ENCODE assay signal across 9 mouse cellular contexts in the genomic region with DNA sequence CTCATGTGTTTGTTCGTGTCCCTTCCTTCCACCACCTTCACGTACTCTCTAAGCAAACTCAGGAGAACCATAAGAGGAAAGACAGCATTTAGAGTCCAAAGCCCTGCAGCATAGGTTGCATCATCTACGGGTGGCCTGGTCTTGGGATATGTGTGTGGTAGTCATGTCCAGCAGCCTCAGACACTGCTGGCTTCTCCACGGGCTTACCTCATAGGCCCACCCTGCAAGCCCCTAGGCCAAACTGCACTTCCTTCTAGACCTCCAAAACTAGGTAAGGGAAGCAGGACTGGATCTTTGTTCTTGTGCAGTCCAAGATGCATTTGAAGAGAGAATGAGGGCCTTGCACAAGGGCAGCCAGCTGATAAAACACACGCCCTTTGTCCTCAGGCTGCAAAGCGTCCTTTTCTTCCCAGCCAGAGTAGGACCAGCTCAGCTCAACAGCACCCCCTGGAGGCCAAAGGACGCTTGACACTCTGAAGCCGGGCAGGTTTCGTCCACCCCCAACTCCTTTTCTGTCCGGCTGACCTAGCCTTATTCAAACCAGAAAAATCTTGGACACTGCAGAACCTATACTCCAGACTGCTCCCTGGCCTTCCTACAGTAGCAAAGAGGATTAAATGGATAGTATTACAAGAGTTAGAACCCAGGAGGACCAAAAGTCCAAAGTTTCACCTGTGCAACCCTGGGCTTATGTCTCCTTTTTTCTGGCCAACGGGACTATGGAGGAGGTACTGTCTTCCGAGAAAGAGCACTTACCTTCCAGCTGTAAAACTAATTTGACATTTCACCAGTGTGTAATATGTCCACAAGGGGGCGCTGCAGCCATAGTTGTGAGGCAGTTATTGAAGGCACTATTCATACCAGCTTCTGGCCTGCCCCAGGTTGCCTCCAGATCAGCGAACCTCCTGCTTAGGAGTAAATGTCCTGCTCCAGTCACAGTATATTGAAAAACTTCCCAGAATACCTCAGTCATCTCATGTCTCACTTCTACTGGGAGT. TPM values are rescaled to one million over a fixed set of nuclear protein-coding genes. Genes with fewer than 3 reads are reported as not detected.
DNase-seq lines count a peak whose midpoint lies in the region; ATAC-seq and TF ChIP-seq lines count a peak whose summit lies in the region.
"Had no signal": no experiment of that assay in that cellular context is flagged by ENCODE, and none has a peak within 500 bp of the region (broad histone marks: within the 10 kb centered on the region; RNA-seq: fewer than 3 reads in every experiment).

No protein-coding gene starts in this region.

- 32% methylated on average over 14 of the region's 14 CpGs for WGBS in forebrain, postnatal 0 days
- 21% methylated on average over 14 of the region's 14 CpGs for WGBS in lung, postnatal 0 days

- DNase-seq in ES-CJ7 (ENCODE audit: low read depth, low spot score) = peak; percentile 74
- DNase-seq in brain, embryonic 14.5 days (ENCODE audit: low read depth) = peak; percentile 75
- DNase-seq in forebrain, postnatal 0 days = peak; percentile 67
- peak; percentile 61 to 79 for DNase-seq in heart, postnatal 36 days
- DNase-seq in layer of hippocampus, adult 9-10 months (ENCODE audit: low spot score) = peak; percentile 72
- peak; percentile 88 for DNase-seq in lung, postnatal 0 days (ENCODE audit: low spot score)
- DNase-seq in retina, postnatal 7 days (ENCODE audit: low read depth, low spot score) = peak; percentile 53
- peak; percentile 88 for DNase-seq in urinary bladder, postnatal 14 days (ENCODE audit: low spot score)

- H3K36me3 ChIP-seq in forebrain, postnatal 0 days (ENCODE audit: insufficient read depth) = no peaks in the 10 kb centered on the region
- no peaks in the 10 kb centered on the region for H3K36me3 ChIP-seq in lung, postnatal 0 days (ENCODE audit: insufficient read depth, low read length)

- no peak overlapping the region for H3K9ac ChIP-seq in forebrain, postnatal 0 days
- H3K9ac ChIP-seq in lung, postnatal 0 days (replicated peaks; ENCODE audit: low read depth) = no peak overlapping the region

- intact Hi-C loops in heart, postnatal 36 days (cut with DNase I) = loop anchor here (1.0 to 5.0 kb wide), 4 partner anchors 102 to 706 kb away; no protein-coding TSS in a partner anchor

- no peak for TF ChIP-seq POLR2A in brain, embryonic 14.5 days (IDR thresholded peaks at IDR 0.05; ENCODE audit: borderline replicate concordance, extremely low read depth, insufficient read depth, insufficient read length, poor library complexity, severe bottlenecking)

- no peak for TF ChIP-seq EP300 in lung, postnatal 0 days (IDR thresholded peaks at IDR 0.05)

- H3K27me3 ChIP-seq in forebrain, postnatal 0 days (ENCODE audit: insufficient read depth, low read length) = no peaks in the 10 kb centered on the region
- H3K27me3 ChIP-seq in lung, postnatal 0 days (replicated peaks; ENCODE audit: insufficient read depth, low read length) = no peaks in the 10 kb centered on the region

- no peaks in the 10 kb centered on the region for H3K9me3 ChIP-seq in forebrain, postnatal 0 days (ENCODE audit: low read length)
- no peaks in the 10 kb centered on the region for H3K9me3 ChIP-seq in lung, postnatal 0 days (ENCODE audit: low read length)

- no peaks in the 10 kb centered on the region for H3K4me1 ChIP-seq in forebrain, postnatal 0 days (ENCODE audit: insufficient read depth)
- H3K4me1 ChIP-seq in lung, postnatal 0 days (ENCODE audit: insufficient read depth, low read depth, low read length) = 0 out of 2 replicates have a peak, but pooled peaks cover 3% of the 10 kb centered on the region

- TF ChIP-seq CTCF in brain, embryonic 14.5 days (IDR thresholded peaks at IDR 0.05; ENCODE audit: borderline replicate concordance, extremely low read depth, insufficient read depth, insufficient read length) = peak; percentile 93
- peak; percentile 76 for TF ChIP-seq CTCF in forebrain, postnatal 0 days (IDR thresholded peaks at IDR 0.05; ENCODE audit: low read depth)
- peak; percentile 85 for TF ChIP-seq CTCF in lung, postnatal 0 days (IDR thresholded peaks at IDR 0.05)

- H3K4me2 ChIP-seq in forebrain, postnatal 0 days (ENCODE audit: low read depth) = no peak overlapping the region
- 0 out of 2 replicates have a peak overlapping the region, but pooled peaks have one; percentile 20 for H3K4me2 ChIP-seq in lung, postnatal 0 days (replicated peaks; ENCODE audit: low read depth, low read length)

- H3K4me3 ChIP-seq in forebrain, postnatal 0 days (ENCODE audit: low read depth, low read length) = no peak overlapping the region
- H3K4me3 ChIP-seq in lung, postnatal 0 days (ENCODE audit: low read depth, low read length) = no peak overlapping the region

- peak; percentile 51 for ATAC-seq in forebrain, postnatal 0 days
- ATAC-seq in lung, postnatal 0 days = peak; percentile 73

- no peak overlapping the region for H3K27ac ChIP-seq in forebrain, postnatal 0 days (ENCODE audit: low read depth, low read length)
- H3K27ac ChIP-seq in lung, postnatal 0 days (ENCODE audit: low read length) = peak overlapping the region; percentile 57; the same call in 1 of the 2 replicates

RNA-seq across cellular contexts. Expression of gene Krt19, which starts 20.6 kb away (rescaled TPM):
- 5.4 and 6.3 TPM in 2 replicates for polyA plus RNA-seq in brain, embryonic 14.5 days (2012; rRNA removed)
- total RNA-seq in forebrain, postnatal 0 days (2014; rRNA removed) = 5.8 and 6.5 TPM in 2 replicates
- 3.8 and 7.0 TPM in 2 replicates for polyA plus RNA-seq in forebrain, postnatal 0 days (2015; fragmentation: Nextera tagmentation; extraction: Ambion mirVana)
- total RNA-seq in heart, postnatal 36 days (2021) = 10 to 100 TPM in 1 of 2 experiments, 1 to 10 TPM in 1; 6.0 to 10.2 TPM
- polyA plus RNA-seq in lung, postnatal 0 days (2015; fragmentation: Nextera tagmentation; extraction: Ambion mirVana) = 460 and 573 TPM in 2 replicates
- total RNA-seq: hematopoietic stem cell, adult 5-6 weeks had no signal

RNA-seq across cellular contexts. Expression of gene Krt9, which starts 24.0 kb away (rescaled TPM):
- 0.05 and 0.10 TPM in 2 replicates for polyA plus RNA-seq in brain, embryonic 14.5 days (2012; rRNA removed)
- not detected in 2 replicates for total RNA-seq in forebrain, postnatal 0 days (2014; rRNA removed)
- 0.06 TPM in 1 of 2 replicates, not detected in the other for polyA plus RNA-seq in forebrain, postnatal 0 days (2015; fragmentation: Nextera tagmentation; extraction: Ambion mirVana)
- total RNA-seq in heart, postnatal 36 days (2021) = not detected
- polyA plus RNA-seq in lung, postnatal 0 days (2015; fragmentation: Nextera tagmentation; extraction: Ambion mirVana) = not detected in 2 replicates
- total RNA-seq: hematopoietic stem cell, adult 5-6 weeks had no signal

RNA-seq across cellular contexts. Expression of gene Krt15, which starts 33.3 kb away (rescaled TPM):
- 12.2 and 14.4 TPM in 2 replicates for polyA plus RNA-seq in brain, embryonic 14.5 days (2012; rRNA removed)
- total RNA-seq in forebrain, postnatal 0 days (2014; rRNA removed) = not detected in 2 replicates
- 0.17 and 0.47 TPM in 2 replicates for polyA plus RNA-seq in forebrain, postnatal 0 days (2015; fragmentation: Nextera tagmentation; extraction: Ambion mirVana)
- total RNA-seq in heart, postnatal 36 days (2021) = not detected
- 28.1 and 58.8 TPM in 2 replicates for polyA plus RNA-seq in lung, postnatal 0 days (2015; fragmentation: Nextera tagmentation; extraction: Ambion mirVana)
- total RNA-seq: hematopoietic stem cell, adult 5-6 weeks had no signal

RNA-seq across cellular contexts. Expression of gene Krt14, which starts 38.3 kb away (rescaled TPM):
- 22.8 and 36.6 TPM in 2 replicates for polyA plus RNA-seq in brain, embryonic 14.5 days (2012; rRNA removed)
- total RNA-seq in forebrain, postnatal 0 days (2014; rRNA removed) = 0.14 and 0.15 TPM in 2 replicates
- polyA plus RNA-seq in forebrain, postnatal 0 days (2015; fragmentation: Nextera tagmentation; extraction: Ambion mirVana) = 0.63 and 0.88 TPM in 2 replicates
- under 1 TPM; 0.19 to 0.61 TPM for total RNA-seq in heart, postnatal 36 days (2021)
- 1.7 and 2.3 TPM in 2 replicates for polyA plus RNA-seq in lung, postnatal 0 days (2015; fragmentation: Nextera tagmentation; extraction: Ambion mirVana)
- total RNA-seq: hematopoietic stem cell, adult 5-6 weeks had no signal

RNA-seq across cellular contexts. Expression of gene Krt13, which starts 47.7 kb away (rescaled TPM):
- polyA plus RNA-seq in brain, embryonic 14.5 days (2012; rRNA removed) = not detected in 2 replicates
- not detected in 2 replicates for total RNA-seq in forebrain, postnatal 0 days (2014; rRNA removed)
- polyA plus RNA-seq in forebrain, postnatal 0 days (2015; fragmentation: Nextera tagmentation; extraction: Ambion mirVana) = 0.31 TPM in 1 of 2 replicates, not detected in the other
- total RNA-seq in heart, postnatal 36 days (2021) = not detected
- 0.60 and 0.68 TPM in 2 replicates for polyA plus RNA-seq in lung, postnatal 0 days (2015; fragmentation: Nextera tagmentation; extraction: Ambion mirVana)
- total RNA-seq: hematopoietic stem cell, adult 5-6 weeks had no signal

Comparison
In these comparisons a context has a peak if more than half of its experiments do, and no peak if none do; other contexts are left out.
1. RNA of gene Krt19, which starts 20.6 kb away (polyA plus RNA-seq): 460 to 573 TPM in lung, postnatal 0 days; 3.8 to 7.0 TPM in forebrain, postnatal 0 days and 5.4 to 6.3 TPM in brain, embryonic 14.5 days; every median in the first group is over 10 times any median in the second.
2. Peak in every context shown above with its lines, with median percentiles within 50 percentile points of each other: DNase-seq and CTCF ChIP-seq.